Mouse (Mus musculus) bone marrow, adult 2 months (tissue): ENCODE measurements around the gene Tff1.

Source experiments
- CTCF ChIP-seq: fragments of 200-500 bp; IDR thresholded peaks from 2 replicates; pipeline ENCODE4 v1.5.1; 2011; ENCODE audit warnings: low read length, control low read depth; ENCODE audit not compliant: control insufficient read depth, insufficient read depth
- POLR2A ChIP-seq: fragments of 200-500 bp; IDR thresholded peaks from 2 replicates; pipeline ENCODE4 v1.6.1; 2011; ENCODE audit warnings: low read depth, mild to moderate bottlenecking, control low read depth, low read length, borderline replicate concordance; ENCODE audit not compliant: control insufficient read depth

GRCm38 (mm10) chr17:31207771-31208334 lies 42.8 kb upstream of the Tff1 start, which contains the start of gene Ubash3a:
- no peak for TF ChIP-seq CTCF
- TF ChIP-seq POLR2A, result no peak
